Mouse (Mus musculus): Measurements from ENCODE around the gene Pde4b. TPM values are rescaled to one million over a fixed set of nuclear protein-coding genes. Genes with fewer than 3 reads are reported as not detected.

Gene Pde4b
- polyA plus RNA-seq, 1 experiment from 2014 or later, result 37.3 TPM

DNA sequence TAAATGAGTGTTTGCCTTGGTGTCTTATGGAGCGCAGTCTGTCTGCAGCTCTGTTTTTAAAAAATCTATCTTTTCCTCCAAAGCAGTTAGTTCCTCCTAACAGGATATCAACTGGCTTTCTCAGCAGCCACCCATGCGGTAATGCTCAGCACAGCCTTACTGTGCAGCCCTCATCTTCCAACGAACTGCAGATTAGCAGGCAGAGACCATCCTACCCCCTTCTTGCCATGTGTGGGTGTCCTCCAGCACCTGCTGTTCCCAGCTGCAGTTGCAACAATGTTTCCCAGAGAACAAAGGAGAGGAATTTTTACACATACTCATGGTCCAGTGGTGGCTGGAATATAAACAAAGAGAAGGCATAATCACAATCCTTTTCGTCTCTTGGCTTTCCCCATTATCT, 504.5 kb downstream of the Pde4b start:
- H3K9ac ChIP-seq, result no peak overlapping the region
- WGBS, result 61% methylated on average over 4 of the region's 4 CpGs
- H3K9me3 ChIP-seq, result no peaks in the 10 kb centered on the region
- peaks cover 11% of the 10 kb centered on the region for H3K36me3 ChIP-seq
- H3K4me2 ChIP-seq, result no peak overlapping the region
- H3K27me3 ChIP-seq, result no peaks in the 10 kb centered on the region
- H3K4me3 ChIP-seq, result no peak overlapping the region
- H3K27ac ChIP-seq, result no peak overlapping the region
- ATAC-seq (ENCODE audit: borderline replicate concordance, extremely low read depth, low FRiP score, low TSS enrichment), result no peak
- H3K4me1 ChIP-seq, result peaks cover 23% of the 10 kb centered on the region

DNA sequence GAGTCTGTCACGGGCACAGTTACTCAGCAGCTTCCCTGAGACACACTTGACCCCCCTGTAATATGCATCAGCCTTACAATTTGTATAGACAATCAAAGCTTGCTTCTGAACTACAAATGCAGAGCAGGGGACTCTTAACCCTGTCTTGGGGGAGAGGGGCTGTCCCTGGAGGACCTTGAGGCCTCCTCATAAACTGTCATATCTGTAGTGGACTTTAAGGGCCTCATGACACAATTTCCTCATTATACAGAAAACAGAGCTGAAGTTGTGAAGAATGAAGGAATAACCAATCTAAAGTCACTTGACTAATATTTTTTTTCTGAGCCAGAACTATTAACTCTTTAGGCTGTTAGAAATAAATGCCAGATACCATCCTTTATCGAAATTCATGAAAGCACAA, 505.2 kb downstream of the Pde4b start:
- no peak overlapping the region for H3K9ac ChIP-seq
- no peak overlapping the region for H3K4me2 ChIP-seq
- no peak for ATAC-seq (ENCODE audit: borderline replicate concordance, extremely low read depth, low FRiP score, low TSS enrichment)
- WGBS, result 81% methylated on average over 2 of the region's 2 CpGs
- no peaks in the 10 kb centered on the region for H3K9me3 ChIP-seq
- H3K4me1 ChIP-seq, result peaks cover 23% of the 10 kb centered on the region
- peaks cover 15% of the 10 kb centered on the region for H3K36me3 ChIP-seq
- H3K27me3 ChIP-seq, result no peaks in the 10 kb centered on the region
- H3K27ac ChIP-seq, result no peak overlapping the region
- H3K4me3 ChIP-seq, result no peak overlapping the region

DNA sequence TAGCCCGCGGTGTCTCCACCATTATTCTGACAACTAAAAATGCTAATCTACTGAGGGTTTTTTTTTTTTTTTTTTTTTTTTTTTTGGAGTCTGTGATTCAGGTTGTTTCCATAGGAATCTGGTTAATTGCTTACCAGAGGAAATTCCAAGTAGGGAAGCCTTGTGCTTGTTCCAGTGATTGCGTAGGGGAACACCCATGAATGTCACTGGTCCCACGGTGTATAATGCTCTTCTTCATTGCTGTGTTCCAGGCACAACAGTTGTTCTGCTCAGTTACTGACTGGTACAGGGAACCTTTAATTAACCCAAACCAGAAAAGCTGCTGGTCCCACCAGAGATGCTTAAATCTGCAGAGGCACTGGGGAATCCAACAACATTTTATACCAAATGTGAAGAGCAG, 506.3 kb downstream of the Pde4b start:
- peaks cover 14% of the 10 kb centered on the region for H3K4me1 ChIP-seq
- WGBS, result 70% methylated on average over 4 of the region's 4 CpGs
- H3K4me2 ChIP-seq, result no peak overlapping the region
- no peaks in the 10 kb centered on the region for H3K27me3 ChIP-seq
- no peak overlapping the region for H3K9ac ChIP-seq
- no peak overlapping the region for H3K27ac ChIP-seq
- H3K4me3 ChIP-seq, result no peak overlapping the region
- H3K9me3 ChIP-seq, result no peaks in the 10 kb centered on the region
- H3K36me3 ChIP-seq, result peaks cover 18% of the 10 kb centered on the region
- no peak for ATAC-seq (ENCODE audit: borderline replicate concordance, extremely low read depth, low FRiP score, low TSS enrichment)

DNA sequence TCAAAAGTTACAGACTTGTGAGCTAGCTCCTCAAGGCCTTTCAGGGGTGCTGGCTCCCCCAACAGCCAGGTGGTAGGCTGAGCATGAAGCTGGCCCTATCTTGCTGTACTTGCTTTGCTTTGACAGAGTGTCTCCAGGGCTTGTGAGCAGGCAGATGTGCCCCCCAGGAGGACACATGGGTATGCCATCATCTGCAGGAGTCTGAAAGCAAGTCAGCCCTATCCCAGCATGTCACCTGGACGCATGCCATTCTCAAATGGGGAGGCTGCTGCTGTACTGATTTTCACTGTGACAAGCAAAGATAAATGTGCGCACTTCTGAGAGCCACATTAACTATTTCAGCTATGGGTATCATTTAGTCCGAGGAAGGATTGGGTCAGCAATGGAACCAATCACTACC, 507.2 kb downstream of the Pde4b start:
- 91% methylated on average over 3 of the region's 3 CpGs for WGBS
- Histone ChIP-seq H3K36me3 (peaks cover 24% of the 10 kb centered on the region), H3K4me3 (no peak overlapping the region), H3K27ac (no peak overlapping the region), H3K9ac (no peak overlapping the region), H3K4me1 (peaks cover 5% of the 10 kb centered on the region), H3K4me2 (no peak overlapping the region), H3K9me3 (no peaks in the 10 kb centered on the region), H3K27me3 (no peaks in the 10 kb centered on the region)
- ATAC-seq (ENCODE audit: borderline replicate concordance, extremely low read depth, low FRiP score, low TSS enrichment), result no peak

DNA sequence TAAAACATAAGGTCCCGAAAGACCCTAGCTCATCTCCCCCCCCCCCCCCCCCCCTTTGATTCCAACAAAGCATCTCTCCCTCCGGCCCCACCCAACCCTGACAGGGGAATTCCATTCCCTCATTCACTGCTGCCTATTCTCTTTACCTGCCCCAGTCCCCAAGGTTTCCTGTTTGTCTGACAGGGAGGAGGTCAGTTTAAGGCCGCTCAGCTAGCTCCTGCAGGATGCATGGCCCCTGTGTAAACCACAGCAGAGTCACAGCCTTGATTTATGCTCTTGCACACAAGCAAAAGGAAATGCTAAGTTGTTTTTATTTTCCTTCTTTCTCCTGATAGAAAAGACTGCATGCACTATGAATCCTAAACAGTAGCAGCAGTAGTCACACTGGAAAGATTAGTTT, 516.6 kb downstream of the Pde4b start:
- Histone ChIP-seq H3K27me3 (no peaks in the 10 kb centered on the region), H3K4me1 (peaks cover 3% of the 10 kb centered on the region; the same call in 1 of the 2 replicates), H3K4me2 (no peak overlapping the region), H3K36me3 (peaks cover 48% of the 10 kb centered on the region), H3K27ac (no peak overlapping the region), H3K9ac (no peak overlapping the region), H3K4me3 (no peak overlapping the region), H3K9me3 (no peaks in the 10 kb centered on the region)
- ATAC-seq (ENCODE audit: borderline replicate concordance, extremely low read depth, low FRiP score, low TSS enrichment), result no peak
- 37% methylated on average over 2 of the region's 3 CpGs for WGBS

DNA sequence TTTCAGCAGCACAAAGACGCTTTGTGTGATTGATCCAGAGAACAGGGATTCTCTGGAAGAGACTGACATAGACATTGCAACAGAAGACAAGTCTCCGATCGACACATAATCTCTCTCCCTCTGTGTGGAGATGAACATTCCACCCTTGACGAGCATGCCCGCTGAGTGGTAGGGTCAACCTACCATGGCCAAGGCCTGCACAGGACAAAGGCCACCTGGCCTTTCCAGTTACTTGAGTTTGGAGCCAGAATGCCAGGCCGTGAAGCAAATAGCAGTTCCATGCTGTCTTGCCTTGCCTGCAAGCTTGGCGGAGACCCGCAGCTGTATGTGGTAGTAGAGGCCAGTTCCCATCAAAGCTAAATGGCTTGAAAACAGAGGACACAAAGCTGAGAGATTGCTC, 517.9 kb downstream of the Pde4b start:
- no peak overlapping the region for H3K4me2 ChIP-seq
- H3K9ac ChIP-seq, result no peak overlapping the region
- WGBS, result 89% methylated on average over 8 of the region's 8 CpGs
- H3K36me3 ChIP-seq, result peaks cover 35% of the 10 kb centered on the region
- no peaks in the 10 kb centered on the region for H3K27me3 ChIP-seq
- no peak for ATAC-seq (ENCODE audit: borderline replicate concordance, extremely low read depth, low FRiP score, low TSS enrichment)
- no peak overlapping the region for H3K27ac ChIP-seq
- no peaks in the 10 kb centered on the region for H3K9me3 ChIP-seq
- no peak overlapping the region for H3K4me3 ChIP-seq
- peaks cover 3% of the 10 kb centered on the region; the same call in 1 of the 2 replicates for H3K4me1 ChIP-seq

DNA sequence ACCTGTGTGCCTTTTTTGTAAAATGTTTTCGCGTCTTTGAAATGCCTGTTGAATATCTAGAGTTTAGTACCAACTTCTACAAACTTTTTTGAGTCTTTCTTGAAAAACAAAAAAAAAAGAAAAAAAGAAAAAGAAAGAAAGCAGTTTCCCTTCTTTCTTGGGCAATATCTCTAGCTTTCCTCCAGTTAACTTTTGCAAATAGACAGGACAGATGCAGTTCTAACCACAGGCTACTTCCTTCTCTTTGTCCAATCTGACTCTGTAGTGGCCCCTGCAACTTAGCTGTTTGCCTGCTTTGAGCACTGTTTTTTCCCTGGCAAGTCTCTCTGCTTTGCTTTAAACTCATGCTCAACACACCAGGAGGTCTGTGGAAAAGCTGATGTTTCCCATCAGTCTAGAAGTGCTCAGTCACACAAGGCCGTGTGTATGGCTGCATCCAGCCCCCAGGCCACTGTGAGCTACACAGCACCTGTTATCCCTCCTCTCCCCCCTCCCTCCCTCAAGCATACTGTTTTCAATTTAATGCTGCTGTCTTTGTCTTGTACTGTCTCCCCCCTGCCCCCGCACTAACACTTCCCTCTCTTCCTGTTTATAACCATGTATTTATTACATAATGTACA, 518.5 kb downstream of the Pde4b start:
- 86% methylated on average over 4 of the region's 4 CpGs for WGBS
- peaks cover 34% of the 10 kb centered on the region for H3K36me3 ChIP-seq
- no peak for ATAC-seq (ENCODE audit: borderline replicate concordance, extremely low read depth, low FRiP score, low TSS enrichment)

DNA sequence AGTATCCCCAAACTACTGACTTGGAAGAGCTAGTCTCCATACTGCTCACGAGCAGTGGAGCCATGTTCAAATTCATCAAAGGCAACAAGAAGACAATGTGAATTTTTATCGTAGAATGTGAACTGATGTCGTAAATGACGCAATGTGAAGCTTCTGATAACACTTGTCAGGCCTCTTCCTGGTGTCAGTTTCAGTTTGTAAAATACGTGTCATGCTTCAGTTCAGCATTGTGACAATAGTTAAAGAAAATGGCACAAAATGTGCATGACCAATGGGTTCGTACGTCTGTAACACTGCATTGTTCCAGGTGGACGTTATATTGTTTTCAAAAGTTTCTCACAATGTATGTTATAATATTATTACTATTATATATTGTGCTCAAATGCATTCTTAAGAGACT, 519.5 kb downstream of the Pde4b start:
- Histone ChIP-seq H3K36me3 (peaks cover 31% of the 10 kb centered on the region), H3K9ac (no peak overlapping the region), H3K27me3 (no peaks in the 10 kb centered on the region), H3K27ac (no peak overlapping the region), H3K9me3 (no peaks in the 10 kb centered on the region), H3K4me1 (peaks cover 3% of the 10 kb centered on the region; the same call in 1 of the 2 replicates), H3K4me3 (no peak overlapping the region), H3K4me2 (no peak overlapping the region)
- no peak for ATAC-seq (ENCODE audit: borderline replicate concordance, extremely low read depth, low FRiP score, low TSS enrichment)
- 81% methylated on average over 8 of the region's 8 CpGs for WGBS

More for the DNA sequence above, 518.5 kb downstream of the Pde4b start:
- H3K4me2 ChIP-seq, result no peak overlapping the region
- no peak overlapping the region for H3K27ac ChIP-seq
- peaks cover 3% of the 10 kb centered on the region; the same call in 1 of the 2 replicates for H3K4me1 ChIP-seq
- H3K27me3 ChIP-seq, result no peaks in the 10 kb centered on the region
- no peak overlapping the region for H3K4me3 ChIP-seq
- H3K9me3 ChIP-seq, result no peaks in the 10 kb centered on the region
- H3K9ac ChIP-seq, result no peak overlapping the region

DNA sequence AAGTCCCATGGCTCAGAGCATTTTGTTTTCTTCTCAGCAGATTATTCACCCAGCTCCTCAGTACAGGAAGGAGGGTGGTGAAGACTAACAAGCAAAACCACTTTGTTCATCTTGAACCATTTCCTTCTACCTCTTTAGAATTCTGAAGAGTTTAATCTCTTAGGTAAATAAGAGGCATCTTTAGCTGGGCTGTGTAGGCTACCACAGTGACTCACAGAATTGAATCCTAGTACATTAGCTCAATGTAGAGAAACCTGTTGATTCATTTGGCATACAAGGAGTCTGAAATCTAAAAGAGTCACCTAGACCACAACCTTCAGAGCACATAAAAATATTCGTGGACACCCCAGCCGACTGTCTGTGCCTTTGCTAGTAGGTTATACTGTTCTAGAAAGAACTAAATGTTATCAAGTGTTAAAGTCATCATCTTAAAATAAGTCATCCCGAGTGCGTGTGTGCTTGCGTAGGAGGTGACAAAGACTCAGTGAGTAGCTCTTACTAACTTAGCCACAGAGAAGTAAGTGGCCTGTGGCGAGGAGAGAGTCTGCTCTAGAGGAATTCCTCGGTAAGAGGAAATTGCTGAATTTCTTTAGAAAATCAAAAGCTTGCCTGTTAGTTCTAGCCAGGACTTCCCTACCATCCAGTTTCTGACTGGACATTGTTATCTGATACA, 520.5 kb downstream of the Pde4b start:
- no peak overlapping the region for H3K9ac ChIP-seq
- no peak overlapping the region for H3K4me2 ChIP-seq
- no peaks in the 10 kb centered on the region for H3K27me3 ChIP-seq
- no peak overlapping the region for H3K4me3 ChIP-seq
- no peak overlapping the region for H3K27ac ChIP-seq
- H3K4me1 ChIP-seq, result peaks cover 3% of the 10 kb centered on the region; the same call in 1 of the 2 replicates
- 73% methylated on average over 7 of the region's 7 CpGs for WGBS
- no peaks in the 10 kb centered on the region for H3K9me3 ChIP-seq
- H3K36me3 ChIP-seq, result peaks cover 23% of the 10 kb centered on the region
- no peak for ATAC-seq (ENCODE audit: borderline replicate concordance, extremely low read depth, low FRiP score, low TSS enrichment)

DNA sequence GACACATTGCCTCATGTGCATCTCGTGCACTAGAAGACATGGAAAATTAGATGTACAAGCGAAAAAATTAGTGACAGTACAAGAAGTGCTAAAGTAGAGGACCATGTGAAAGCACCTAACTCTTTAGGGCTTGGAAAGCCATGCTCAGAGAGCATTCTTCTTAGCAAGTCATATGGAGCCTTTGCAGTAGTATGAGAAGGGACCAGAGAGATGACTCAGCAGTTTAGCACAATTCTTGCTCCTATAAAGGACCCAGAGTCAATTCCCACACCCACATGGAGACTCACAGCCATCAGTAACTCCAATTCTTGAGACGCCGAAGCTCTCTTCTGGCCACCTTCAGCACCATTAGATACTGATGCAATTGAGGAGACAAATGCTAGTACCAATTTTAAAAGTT, 525.3 kb downstream of the Pde4b start:
- WGBS, result 92% methylated on average over 4 of the region's 4 CpGs
- H3K4me2 ChIP-seq, result no peak overlapping the region
- H3K9me3 ChIP-seq, result no peaks in the 10 kb centered on the region
- no peaks in the 10 kb centered on the region for H3K4me1 ChIP-seq
- no peak overlapping the region for H3K9ac ChIP-seq
- H3K4me3 ChIP-seq, result no peak overlapping the region
- no peaks in the 10 kb centered on the region for H3K36me3 ChIP-seq
- H3K27me3 ChIP-seq, result no peaks in the 10 kb centered on the region
- H3K27ac ChIP-seq, result no peak overlapping the region
- no peak for ATAC-seq (ENCODE audit: borderline replicate concordance, extremely low read depth, low FRiP score, low TSS enrichment)

DNA sequence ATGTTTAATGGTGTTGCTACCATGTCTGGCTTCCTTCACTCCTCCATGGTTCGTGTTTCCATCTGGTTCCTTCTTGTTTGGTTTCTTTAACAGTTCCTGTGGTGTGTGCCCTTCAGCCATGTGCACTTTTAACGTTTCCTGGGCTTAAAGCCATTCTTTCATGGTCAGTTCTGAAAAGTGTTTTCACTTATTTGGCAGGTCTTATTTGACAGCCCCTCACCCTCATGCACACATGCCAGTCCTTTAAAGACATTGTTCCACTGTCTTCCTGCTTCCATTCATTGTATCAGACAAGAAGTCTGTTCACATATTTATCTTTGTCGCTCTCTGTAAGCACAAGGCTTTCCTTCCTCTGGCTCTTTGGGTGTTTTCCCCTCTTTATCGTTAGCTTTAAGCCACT, 530.4 kb downstream of the Pde4b start:
- no peak overlapping the region for H3K4me3 ChIP-seq
- peak overlapping the region; percentile 50; the same call in 1 of the 2 replicates for H3K27ac ChIP-seq
- WGBS, result 55% methylated on average over 4 of the region's 4 CpGs
- no peaks in the 10 kb centered on the region for H3K36me3 ChIP-seq
- no peak overlapping the region for H3K4me2 ChIP-seq
- no peak for ATAC-seq (ENCODE audit: borderline replicate concordance, extremely low read depth, low FRiP score, low TSS enrichment)
- no peaks in the 10 kb centered on the region for H3K27me3 ChIP-seq
- H3K4me1 ChIP-seq, result no peaks in the 10 kb centered on the region
- H3K9me3 ChIP-seq, result no peaks in the 10 kb centered on the region
- no peak overlapping the region for H3K9ac ChIP-seq

DNA sequence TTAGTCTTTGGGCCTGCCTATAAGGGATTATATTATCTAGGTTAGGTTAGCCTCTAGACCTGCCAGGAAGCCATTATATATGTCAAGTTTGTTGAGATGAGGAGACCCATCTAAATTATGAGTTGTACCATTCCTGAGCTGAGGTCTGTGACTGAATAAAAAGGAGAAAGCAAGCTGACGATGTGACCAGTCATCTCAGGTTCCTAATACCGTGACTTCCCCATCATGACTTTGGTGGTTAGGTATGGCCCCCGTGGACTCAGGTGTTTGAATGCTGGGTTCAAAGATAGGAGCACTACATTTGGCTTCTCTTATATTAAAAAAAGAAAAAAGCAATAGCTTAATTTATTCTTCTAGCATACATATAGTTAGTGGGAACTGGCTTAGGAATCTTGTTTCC, 531.3 kb downstream of the Pde4b start:
- WGBS, result 90% methylated on average over 3 of the region's 3 CpGs
- no peak for ATAC-seq (ENCODE audit: borderline replicate concordance, extremely low read depth, low FRiP score, low TSS enrichment)
- Histone ChIP-seq H3K9ac (no peak overlapping the region), H3K9me3 (no peaks in the 10 kb centered on the region), H3K4me1 (no peaks in the 10 kb centered on the region), H3K36me3 (no peaks in the 10 kb centered on the region), H3K27me3 (no peaks in the 10 kb centered on the region), H3K4me2 (no peak overlapping the region), H3K27ac (peak overlapping the region; percentile 37; the same call in 1 of the 2 replicates), H3K4me3 (no peak overlapping the region)
